Mouse (Mus musculus) heart, embryonic 16.5 days (tissue): ENCODE data around the gene Slc25a27. TPM values are rescaled to one million over a fixed set of nuclear protein-coding genes. Genes with fewer than 3 reads are reported as not detected.

ENCODE experiments used
- ATAC-seq: fragments of 200-750 bp; cut with Nextera tagmentation; replicated peaks from 2 replicates; pipeline ENCODE4 v1.8.0; 2017; ENCODE audit warnings: moderate number of reproducible peaks; ENCODE audit not compliant: insufficient read depth, low FRiP score; ENCODE audit errors: extremely low read depth
- H3K27ac ChIP-seq: fragments of 300-500 bp; sonication (generic); 2 replicates; pipeline ENCODE4 v1.5.1; 2014; ENCODE audit warnings: mild to moderate bottlenecking, low read length, control low read depth, moderate library complexity
- H3K27me3 ChIP-seq: fragments of 300-500 bp; sonication (generic); 2 replicates; pipeline ENCODE4 v1.6.1; 2014; ENCODE audit warnings: low read length, mixed read lengths; ENCODE audit not compliant: control insufficient read depth, insufficient read depth
- H3K36me3 ChIP-seq: fragments of 300-500 bp; sonication (generic); 2 replicates; pipeline ENCODE4 v1.6.1; 2014; ENCODE audit not compliant: control insufficient read depth, insufficient read depth
- H3K4me1 ChIP-seq: fragments of 300-500 bp; sonication (generic); 2 replicates; pipeline ENCODE4 v1.6.1; 2014; ENCODE audit warnings: low read length, mixed read lengths; ENCODE audit not compliant: control insufficient read depth, insufficient read depth
- H3K4me2 ChIP-seq: fragments of 300-500 bp; sonication (generic); 2 replicates; pipeline ENCODE4 v1.6.1; 2014; ENCODE audit warnings: low read depth, mild to moderate bottlenecking, control low read depth, low read length
- H3K4me3 ChIP-seq: fragments of 300-500 bp; sonication (generic); 2 replicates; pipeline ENCODE4 v1.5.1; 2014; ENCODE audit warnings: mild to moderate bottlenecking, control low read depth, low read length
- H3K9ac ChIP-seq: fragments of 300-500 bp; sonication (generic); 2 replicates; pipeline ENCODE4 v1.6.1; 2014; ENCODE audit warnings: low read length, control low read depth
- H3K9me3 ChIP-seq: fragments of 300-500 bp; sonication (generic); replicated peaks from 2 replicates; pipeline ENCODE4 v1.6.1; 2016; ENCODE audit warnings: low read length; ENCODE audit not compliant: control insufficient read depth
- WGBS: fragments of 180-500 bp; shearing (Covaris S2); extraction: QIAGEN DNeasy Blood & Tissue Kit; methylation state at CpG from one replicate; pipeline ENCODE4 v1.1.7; 2014; 5-methylcytosine and 5-hydroxymethylcytosine counted together
- polyA plus RNA-seq: library from polyadenylated mRNA; unstranded; fragments of >200 nt; fragmentation: Nextera tagmentation; extraction: Ambion mirVana; gene quantifications from 2 replicates; pipeline ENCODE4 v1.2.1, GENCODE M21; 2015

Slc25a27 gene
- polyA plus RNA-seq, 1 experiment from 2014 or later: 18.7 TPM

DNA sequence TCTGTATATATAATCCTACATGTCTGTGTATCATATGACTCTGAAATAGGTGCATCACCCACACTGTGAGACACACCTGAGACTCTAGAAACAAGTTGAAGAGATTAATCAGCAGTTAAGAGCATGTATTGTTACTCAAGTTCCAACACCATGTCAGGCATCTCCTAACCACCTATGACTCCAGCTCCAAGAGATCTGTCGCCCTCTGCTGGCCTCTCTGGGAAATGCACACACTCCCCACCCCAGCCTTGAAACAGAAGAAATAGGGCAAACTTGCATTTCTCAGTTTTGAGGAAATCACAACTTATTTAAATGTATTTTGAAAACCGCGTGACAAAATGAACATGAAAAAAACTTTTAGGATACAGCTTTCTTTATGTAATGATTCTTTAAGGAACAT, 60.3 kb downstream of the Slc25a27 start:
- Histone ChIP-seq H3K27me3 (no peaks in the 10 kb centered on the region), H3K9me3 (no peaks in the 10 kb centered on the region), H3K4me2 (no peak overlapping the region), H3K4me3 (no peak overlapping the region), H3K36me3 (no peaks in the 10 kb centered on the region), H3K27ac (no peak overlapping the region), H3K4me1 (no peaks in the 10 kb centered on the region), H3K9ac (no peak overlapping the region)
- no peak for ATAC-seq
- WGBS: 9% methylated on average over 3 of the region's 3 CpGs

DNA sequence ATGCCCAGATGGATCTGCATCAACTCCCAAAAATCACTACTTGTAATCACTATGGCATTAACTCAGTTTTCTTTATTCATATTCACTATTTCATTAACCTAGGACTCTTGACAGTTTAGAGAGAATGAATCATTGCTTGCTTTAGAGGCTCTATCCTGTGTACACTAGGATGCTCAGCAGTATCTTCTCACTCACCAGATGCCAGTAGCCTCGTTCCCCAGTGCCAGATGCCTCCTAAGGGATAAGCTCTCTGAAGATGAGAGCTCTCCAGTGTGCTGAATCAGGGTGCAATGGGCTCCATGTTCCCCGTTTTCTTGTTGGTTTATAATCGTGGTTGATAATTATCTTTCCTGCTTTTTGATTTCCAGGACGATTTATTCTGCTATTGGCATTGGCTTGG, 68.3 kb downstream of the Slc25a27 start:
- Histone ChIP-seq H3K4me3 (no peak overlapping the region), H3K9me3 (0 out of 2 replicates have a peak, but pooled peaks cover 3% of the 10 kb centered on the region)

DNA sequence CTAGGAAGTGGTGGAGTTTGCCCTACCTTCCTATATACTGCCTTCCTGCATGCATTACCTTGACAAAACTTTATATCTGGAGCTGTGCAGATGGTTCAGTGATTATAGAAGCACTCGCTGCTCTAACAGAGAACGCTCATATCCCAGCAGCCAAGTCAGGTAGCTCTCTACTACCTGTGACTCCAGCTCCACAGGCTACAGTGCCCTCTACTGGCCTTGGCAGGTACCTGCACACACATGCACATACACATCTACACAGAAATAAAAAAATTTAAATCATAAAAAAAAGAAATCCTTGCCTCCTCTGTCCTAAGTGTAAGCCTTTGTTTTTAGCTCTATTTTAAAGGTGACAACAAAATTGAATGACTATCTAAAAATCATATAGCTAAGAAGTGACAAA, 69.3 kb downstream of the Slc25a27 start:
- WGBS: 96% methylated on average over 2 of the region's 2 CpGs

More for the DNA sequence above, 68.3 kb downstream of the Slc25a27 start:
- WGBS: 45% methylated on average over 4 of the region's 4 CpGs
- no peak for ATAC-seq
- Histone ChIP-seq H3K27ac (no peak overlapping the region), H3K9ac (no peak overlapping the region), H3K4me2 (no peak overlapping the region), H3K4me1 (no peaks in the 10 kb centered on the region), H3K36me3 (no peaks in the 10 kb centered on the region), H3K27me3 (no peaks in the 10 kb centered on the region)

DNA sequence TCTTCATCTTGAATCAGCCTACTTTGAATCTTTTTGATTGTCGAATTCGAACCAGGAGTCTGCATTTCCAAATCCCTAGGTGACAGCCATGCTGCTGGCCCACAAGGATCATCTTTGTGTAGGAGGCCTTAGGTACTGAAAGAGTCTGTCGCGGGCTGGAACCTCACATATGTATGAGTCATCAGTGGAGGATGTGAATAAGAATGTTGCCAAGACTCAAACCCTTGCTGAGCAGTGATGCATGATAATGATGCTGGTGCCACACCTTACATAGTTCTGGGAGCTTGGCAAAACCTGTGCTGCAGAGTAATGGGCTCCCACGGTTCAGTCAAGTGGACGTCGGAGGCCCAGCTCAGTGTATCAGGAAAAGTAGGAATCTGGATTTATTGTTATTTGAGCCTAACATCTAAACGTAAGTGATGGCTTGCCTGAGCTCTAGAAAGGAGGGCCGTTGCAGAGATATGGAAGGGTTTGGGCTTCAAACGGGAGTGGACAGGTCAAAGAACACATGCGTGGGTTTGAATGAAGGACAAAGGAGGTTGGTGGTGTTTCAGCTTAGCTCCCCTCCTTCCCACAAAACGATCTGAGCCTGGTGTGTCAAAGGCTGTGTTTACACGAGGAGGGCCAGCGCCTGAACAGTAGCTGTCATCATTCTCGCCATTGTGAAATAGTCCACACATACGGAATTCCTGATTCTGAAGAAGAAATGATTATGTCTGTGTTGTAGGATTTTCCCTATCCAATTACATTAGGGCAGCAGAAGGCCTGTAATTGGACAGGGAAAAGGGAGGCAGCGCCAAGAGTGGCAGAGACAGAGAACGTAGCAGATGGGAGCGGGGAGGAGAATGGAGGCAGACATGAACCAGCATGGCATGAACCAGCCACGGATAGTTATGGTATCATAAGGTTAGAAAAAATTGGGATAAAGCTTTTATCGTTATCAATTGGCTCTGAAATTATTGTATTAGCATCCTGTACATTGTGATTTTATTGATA, 74.4 kb downstream of the Slc25a27 start:
- Histone ChIP-seq H3K36me3 (no peaks in the 10 kb centered on the region), H3K27me3 (no peaks in the 10 kb centered on the region), H3K9ac (no peak overlapping the region), H3K27ac (no peak overlapping the region), H3K4me3 (no peak overlapping the region), H3K4me1 (no peaks in the 10 kb centered on the region), H3K9me3 (0 out of 2 replicates have a peak, but pooled peaks cover 1% of the 10 kb centered on the region), H3K4me2 (no peak overlapping the region)
- 76% methylated on average over 21 of the region's 21 CpGs for WGBS
- ATAC-seq: no peak

More for the DNA sequence above, 69.3 kb downstream of the Slc25a27 start:
- H3K27ac ChIP-seq: no peak overlapping the region
- H3K27me3 ChIP-seq: no peaks in the 10 kb centered on the region
- no peak overlapping the region for H3K9ac ChIP-seq
- H3K4me3 ChIP-seq: no peak overlapping the region
- H3K9me3 ChIP-seq: 0 out of 2 replicates have a peak, but pooled peaks cover 3% of the 10 kb centered on the region
- H3K4me2 ChIP-seq: no peak overlapping the region
- H3K4me1 ChIP-seq: no peaks in the 10 kb centered on the region
- ATAC-seq: no peak
- H3K36me3 ChIP-seq: no peaks in the 10 kb centered on the region

Other genes starting within 250 kb of the Slc25a27 start
- gene Mep1a, start 164.4 kb downstream of the Slc25a27 start, polyA plus RNA-seq: 1.2 TPM in 1 of 2 replicates, not detected in the other
- 0.30 TPM in 1 of 2 replicates, not detected in the other for gene Ankrd66, start 123.6 kb downstream of the Slc25a27 start, polyA plus RNA-seq
- gene Pla2g7, start 99.1 kb downstream of the Slc25a27 start, polyA plus RNA-seq: 12.1 and 17.4 TPM in 2 replicates
- gene Tdrd6, start 36.9 kb downstream of the Slc25a27 start, polyA plus RNA-seq: 0.03 TPM in 1 of 2 replicates, not detected in the other
- gene Cyp39a1, start 211 bp upstream of the Slc25a27 start, polyA plus RNA-seq: 60.6 and 63.7 TPM in 2 replicates
- gene Rcan2, start 134.1 kb upstream of the Slc25a27 start, polyA plus RNA-seq: 63.1 and 63.9 TPM in 2 replicates